Mouse (Mus musculus) lung, postnatal 0 days (tissue): ENCODE data around the gene Dapk2.

Experiments
- CTCF ChIP-seq: IDR thresholded peaks from 2 replicates; pipeline ENCODE4 v1.5.1; 2016; ENCODE audit warnings: antibody characterized with exemption, mild to moderate bottlenecking
- EP300 ChIP-seq: IDR thresholded peaks from 2 replicates; pipeline ENCODE4 v1.6.1; 2016; ENCODE audit warnings: antibody characterized with exemption, mild to moderate bottlenecking, control low read depth

DNA sequence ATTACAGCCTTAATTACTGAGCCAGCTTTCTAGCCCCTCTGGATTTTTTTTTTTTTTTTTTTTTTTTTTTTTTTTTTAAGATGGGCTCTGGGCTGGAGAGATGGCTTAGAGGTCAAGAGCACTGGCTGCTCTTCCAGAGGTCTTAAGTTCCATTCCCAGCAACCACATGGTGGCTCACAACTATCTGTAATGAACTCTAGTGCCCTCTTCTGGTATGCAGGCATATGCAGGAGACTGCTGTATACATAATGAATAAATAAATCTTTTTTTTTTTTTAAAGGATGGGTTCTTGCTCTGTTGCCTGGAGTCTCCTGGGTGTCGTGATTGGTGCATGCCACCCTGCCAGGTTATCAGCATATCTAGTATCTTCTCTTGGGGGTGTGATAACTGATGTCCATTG, 2.5 kb upstream of the Dapk2 start:
- TF ChIP-seq CTCF (peak; percentile 46), EP300 (no peak)
